Mouse (Mus musculus): Measurements from ENCODE around the gene Nop9. TPM values are rescaled to one million over a fixed set of nuclear protein-coding genes. Genes with fewer than 3 reads are reported as not detected.
A peak's percentile ranks its signal among the peaks of the same experiment; 100 is the strongest.

The Nop9 gene
- polyA plus RNA-seq (2015; fragmentation: Nextera tagmentation; extraction: Ambion mirVana) = 34.3 and 36.7 TPM in 2 replicates

GRCm38 (mm10) chr14:55745180-55745860, at the start of gene Nop9, which contains the start of gene Dhrs1:
TSS of gene Nop9 (plus strand) at chr14:55745693.
TSS of gene Dhrs1 (minus strand) at chr14:55745690.
- Histone ChIP-seq H3K4me3 (replicated peaks) (peak within 1 kb of the TSS; percentile 88), H3K4me1 (peaks cover 20% of the 10 kb centered on the region), H3K9ac (peak within 1 kb of the TSS; percentile 60), H3K9me3 (no peaks in the 10 kb centered on the region), H3K27ac (0 out of 2 replicates have a peak within 1 kb of the TSS, but pooled peaks have one; percentile 53), H3K36me3 (peaks cover 10% of the 10 kb centered on the region; the same call in 1 of the 2 replicates), H3K27me3 (replicated peaks) (no peaks in the 10 kb centered on the region), H3K4me2 (peak within 1 kb of the TSS; percentile 88)
- ATAC-seq (ENCODE audit: insufficient read depth, low FRiP score, low read depth) = peak; percentile 84
- WGBS = 1% methylated on average over 48 of the region's 48 CpGs

- no peaks in the 10 kb centered on the region for H3K9me3 ChIP-seq
- H3K36me3 ChIP-seq = no peaks in the 10 kb centered on the region
- ATAC-seq (ENCODE audit: insufficient read depth, low FRiP score, low read depth) = no peak
- no peak overlapping the region for H3K4me2 ChIP-seq
- H3K4me3 ChIP-seq (replicated peaks) = no peak overlapping the region
- no peaks in the 10 kb centered on the region for H3K4me1 ChIP-seq
- H3K27ac ChIP-seq = no peak overlapping the region
- no peak overlapping the region for H3K9ac ChIP-seq
- no peaks in the 10 kb centered on the region for H3K27me3 ChIP-seq (replicated peaks)
- 78% methylated on average over 4 of the region's 4 CpGs for WGBS
Measured at GRCm38 (mm10) chr14:55697226-55697625, 48.3 kb upstream of the Nop9 start.

GRCm38 (mm10) chr14:55701131-55701530, 44.4 kb upstream of the Nop9 start:
- H3K27ac ChIP-seq = no peak overlapping the region
- no peaks in the 10 kb centered on the region for H3K36me3 ChIP-seq
- no peak overlapping the region for H3K9ac ChIP-seq
- ATAC-seq (ENCODE audit: insufficient read depth, low FRiP score, low read depth) = no peak
- H3K4me2 ChIP-seq = no peak overlapping the region
- no peaks in the 10 kb centered on the region for H3K4me1 ChIP-seq
- no peaks in the 10 kb centered on the region for H3K27me3 ChIP-seq (replicated peaks)
- no peak overlapping the region for H3K4me3 ChIP-seq (replicated peaks)
- 57% methylated on average over 9 of the region's 9 CpGs for WGBS
- H3K9me3 ChIP-seq = no peaks in the 10 kb centered on the region

GRCm38 (mm10) chr14:55702761-55703160, 42.7 kb upstream of the Nop9 start:
- WGBS = 48% methylated on average over 6 of the region's 6 CpGs
- ATAC-seq (ENCODE audit: insufficient read depth, low FRiP score, low read depth) = no peak

GRCm38 (mm10) chr14:55706051-55706600, 39.4 kb upstream of the Nop9 start:
- Histone ChIP-seq H3K4me1 (no peaks in the 10 kb centered on the region), H3K27me3 (replicated peaks) (no peaks in the 10 kb centered on the region), H3K4me2 (no peak overlapping the region), H3K4me3 (replicated peaks) (no peak overlapping the region), H3K9me3 (no peaks in the 10 kb centered on the region), H3K36me3 (no peaks in the 10 kb centered on the region), H3K27ac (no peak overlapping the region), H3K9ac (no peak overlapping the region)
- ATAC-seq (ENCODE audit: insufficient read depth, low FRiP score, low read depth) = no peak
- WGBS = 83% methylated on average over 8 of the region's 8 CpGs

More at GRCm38 (mm10) chr14:55702761-55703160, 42.7 kb upstream of the Nop9 start:
- Histone ChIP-seq H3K36me3 (no peaks in the 10 kb centered on the region), H3K4me3 (replicated peaks) (no peak overlapping the region), H3K9me3 (no peaks in the 10 kb centered on the region), H3K9ac (no peak overlapping the region), H3K4me1 (no peaks in the 10 kb centered on the region), H3K27ac (no peak overlapping the region), H3K4me2 (no peak overlapping the region), H3K27me3 (replicated peaks) (no peaks in the 10 kb centered on the region)

GRCm38 (mm10) chr14:55707397-55707796, 38.1 kb upstream of the Nop9 start:
- no peaks in the 10 kb centered on the region for H3K27me3 ChIP-seq (replicated peaks)
- WGBS = 69% methylated on average over 5 of the region's 5 CpGs
- H3K4me3 ChIP-seq (replicated peaks) = no peak overlapping the region

GRCm38 (mm10) chr14:55709509-55709908, 36.0 kb upstream of the Nop9 start:
- Histone ChIP-seq H3K27ac (no peak overlapping the region), H3K4me3 (replicated peaks) (no peak overlapping the region), H3K9ac (no peak overlapping the region), H3K27me3 (replicated peaks) (no peaks in the 10 kb centered on the region), H3K36me3 (no peaks in the 10 kb centered on the region), H3K9me3 (no peaks in the 10 kb centered on the region), H3K4me2 (no peak overlapping the region), H3K4me1 (peaks cover 7% of the 10 kb centered on the region; the same call in 1 of the 2 replicates)
- 85% methylated on average over 4 of the region's 4 CpGs for WGBS
- ATAC-seq (ENCODE audit: insufficient read depth, low FRiP score, low read depth) = no peak

More at GRCm38 (mm10) chr14:55707397-55707796, 38.1 kb upstream of the Nop9 start:
- H3K9me3 ChIP-seq = no peaks in the 10 kb centered on the region
- ATAC-seq (ENCODE audit: insufficient read depth, low FRiP score, low read depth) = no peak
- H3K4me2 ChIP-seq = no peak overlapping the region
- no peaks in the 10 kb centered on the region for H3K4me1 ChIP-seq
- H3K36me3 ChIP-seq = no peaks in the 10 kb centered on the region
- no peak overlapping the region for H3K9ac ChIP-seq
- no peak overlapping the region for H3K27ac ChIP-seq

- Histone ChIP-seq H3K4me1 (peaks cover 7% of the 10 kb centered on the region; the same call in 1 of the 2 replicates), H3K4me3 (replicated peaks) (peak overlapping the region; percentile 35), H3K36me3 (0 out of 2 replicates have a peak, but pooled peaks cover 4% of the 10 kb centered on the region), H3K27ac (peak overlapping the region; percentile 40; the same call in 1 of the 2 replicates), H3K4me2 (peak overlapping the region; percentile 54), H3K27me3 (replicated peaks) (no peaks in the 10 kb centered on the region), H3K9ac (no peak overlapping the region), H3K9me3 (no peaks in the 10 kb centered on the region)
- no peak for ATAC-seq (ENCODE audit: insufficient read depth, low FRiP score, low read depth)
- WGBS = 72% methylated on average over 7 of the region's 7 CpGs
Measured at GRCm38 (mm10) chr14:55711786-55712185, 33.7 kb upstream of the Nop9 start.

- no peaks in the 10 kb centered on the region for H3K9me3 ChIP-seq
- H3K9ac ChIP-seq = no peak overlapping the region
- H3K36me3 ChIP-seq = peaks cover 10% of the 10 kb centered on the region; the same call in 1 of the 2 replicates
- no peaks in the 10 kb centered on the region for H3K27me3 ChIP-seq (replicated peaks)
- peak overlapping the region; percentile 35 for H3K4me3 ChIP-seq (replicated peaks)
- WGBS = 16% methylated on average over 24 of the region's 25 CpGs
- H3K27ac ChIP-seq = peak overlapping the region; percentile 68
- peak overlapping the region; percentile 54 for H3K4me2 ChIP-seq
- ATAC-seq (ENCODE audit: insufficient read depth, low FRiP score, low read depth) = 0 out of 2 replicates have a peak, but pooled peaks have one; percentile 47
- peaks cover 7% of the 10 kb centered on the region; the same call in 1 of the 2 replicates for H3K4me1 ChIP-seq
Measured at GRCm38 (mm10) chr14:55713007-55713728, 32.3 kb upstream of the Nop9 start.

- WGBS = 23% methylated on average over 4 of the region's 4 CpGs
- Histone ChIP-seq H3K9ac (no peak within 1 kb of the TSS), H3K4me2 (peak within 1 kb of the TSS; percentile 54), H3K9me3 (no peaks in the 10 kb centered on the region), H3K4me1 (peaks cover 7% of the 10 kb centered on the region; the same call in 1 of the 2 replicates), H3K27me3 (replicated peaks) (no peaks in the 10 kb centered on the region), H3K27ac (peak within 1 kb of the TSS; percentile 68), H3K4me3 (replicated peaks) (peak within 1 kb of the TSS; percentile 35), H3K36me3 (peaks cover 16% of the 10 kb centered on the region)
- no peak for ATAC-seq (ENCODE audit: insufficient read depth, low FRiP score, low read depth)
Measured at GRCm38 (mm10) chr14:55713729-55714122, 31.8 kb upstream of the Nop9 start, which contains the start of gene Tgm1. TSS of gene Tgm1 (minus strand) at chr14:55713926.

- peaks cover 24% of the 10 kb centered on the region for H3K36me3 ChIP-seq
Measured at GRCm38 (mm10) chr14:55714893-55715292, 30.6 kb upstream of the Nop9 start.

More at GRCm38 (mm10) chr14:55714893-55715292, 30.6 kb upstream of the Nop9 start:
- H3K4me2 ChIP-seq = no peak overlapping the region
- H3K9me3 ChIP-seq = no peaks in the 10 kb centered on the region
- peak overlapping the region; percentile 68; the same call in 1 of the 2 replicates for H3K27ac ChIP-seq
- H3K9ac ChIP-seq = no peak overlapping the region
- H3K27me3 ChIP-seq (replicated peaks) = no peaks in the 10 kb centered on the region
- WGBS = 25% methylated on average over 6 of the region's 6 CpGs
- peak; percentile 73; the same call in 1 of the 2 replicates for ATAC-seq (ENCODE audit: insufficient read depth, low FRiP score, low read depth)
- H3K4me3 ChIP-seq (replicated peaks) = no peak overlapping the region
- peaks cover 7% of the 10 kb centered on the region; the same call in 1 of the 2 replicates for H3K4me1 ChIP-seq
